Mouse (Mus musculus): Measurements from ENCODE around the gene Sik2. TPM values are rescaled to one million over a fixed set of nuclear protein-coding genes. Genes with fewer than 3 reads are reported as not detected.

Gene Sik2
- polyA plus RNA-seq, 1 experiment from 2014 or later = 18.3 TPM

DNA sequence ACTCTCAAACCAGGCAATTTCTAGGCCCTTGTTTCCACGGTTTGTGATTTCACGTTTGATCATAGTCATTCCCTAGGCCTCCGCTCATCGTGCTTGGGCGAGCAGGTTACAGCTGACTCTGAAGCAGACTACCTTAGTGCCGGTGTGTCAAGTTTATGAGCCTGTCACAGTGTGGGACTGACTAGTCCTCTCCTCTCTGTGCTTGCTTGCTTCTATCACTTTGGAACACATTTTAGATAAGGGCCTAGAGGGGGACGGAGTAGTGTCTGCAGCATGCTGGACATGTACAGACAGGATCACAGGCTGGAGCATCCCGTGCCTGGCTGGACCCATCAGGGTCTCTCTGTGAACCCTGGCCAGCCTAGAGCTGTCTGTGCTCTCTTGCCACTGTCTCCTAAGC lies 154.5 kb downstream of the Sik2 start:
- no peaks in the 10 kb centered on the region for H3K9me3 ChIP-seq
- H3K4me3 ChIP-seq = no peak overlapping the region
- WGBS = 79% methylated on average over 8 of the region's 8 CpGs
- DNase-seq (ENCODE audit: low spot score) = no peak
- H3K27ac ChIP-seq (replicated peaks) = peak overlapping the region; percentile 40
- peaks cover 8% of the 10 kb centered on the region for H3K36me3 ChIP-seq (replicated peaks)
- H3K4me1 ChIP-seq = peaks cover 42% of the 10 kb centered on the region
- no peaks in the 10 kb centered on the region for H3K27me3 ChIP-seq (replicated peaks; ENCODE audit: low read depth, poor library complexity, severe bottlenecking)

DNA sequence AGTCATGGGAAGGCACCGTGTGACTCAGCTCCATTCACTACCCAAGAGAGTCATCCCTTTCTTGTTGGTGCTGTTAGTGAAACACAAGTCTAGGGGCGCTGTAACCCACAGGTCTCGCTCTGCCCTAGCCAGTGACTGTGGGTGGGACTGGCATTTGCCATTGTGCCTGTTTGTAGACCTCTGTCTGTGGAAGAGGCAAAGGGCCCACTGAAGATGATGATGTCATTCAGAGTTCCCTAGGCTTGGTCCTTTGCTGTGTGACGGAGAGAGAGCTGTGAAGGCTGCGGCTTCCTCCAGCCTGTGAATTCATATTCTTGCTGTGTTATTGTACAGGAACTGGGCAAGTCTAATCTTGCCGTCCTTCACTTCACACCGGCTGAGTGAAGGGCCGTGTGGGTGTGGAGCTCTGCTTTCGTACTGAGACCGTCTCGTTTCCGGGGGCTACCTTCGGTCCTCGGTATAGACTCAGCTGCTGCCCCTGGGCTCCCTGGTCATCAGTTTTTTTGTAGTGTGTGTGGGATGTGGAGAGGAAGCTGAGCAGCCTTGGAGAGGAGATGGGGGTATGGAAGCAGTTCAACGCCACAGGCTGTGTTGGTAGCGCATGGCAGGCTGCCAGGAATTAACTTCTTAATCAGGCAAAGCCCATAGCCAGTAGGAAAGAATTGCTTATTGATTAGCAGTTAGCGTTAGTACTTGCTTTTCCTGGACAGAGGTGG lies 156.1 kb downstream of the Sik2 start:
- Histone ChIP-seq H3K9me3 (no peaks in the 10 kb centered on the region), H3K36me3 (replicated peaks) (no peaks in the 10 kb centered on the region), H3K4me3 (no peak overlapping the region), H3K27me3 (replicated peaks; ENCODE audit: low read depth, poor library complexity, severe bottlenecking) (no peaks in the 10 kb centered on the region), H3K27ac (replicated peaks) (0 out of 2 replicates have a peak overlapping the region, but pooled peaks have one; percentile 40), H3K4me1 (peaks cover 37% of the 10 kb centered on the region)
- DNase-seq (ENCODE audit: low spot score) = peak; percentile 10
- 82% methylated on average over 17 of the region's 17 CpGs for WGBS

DNA sequence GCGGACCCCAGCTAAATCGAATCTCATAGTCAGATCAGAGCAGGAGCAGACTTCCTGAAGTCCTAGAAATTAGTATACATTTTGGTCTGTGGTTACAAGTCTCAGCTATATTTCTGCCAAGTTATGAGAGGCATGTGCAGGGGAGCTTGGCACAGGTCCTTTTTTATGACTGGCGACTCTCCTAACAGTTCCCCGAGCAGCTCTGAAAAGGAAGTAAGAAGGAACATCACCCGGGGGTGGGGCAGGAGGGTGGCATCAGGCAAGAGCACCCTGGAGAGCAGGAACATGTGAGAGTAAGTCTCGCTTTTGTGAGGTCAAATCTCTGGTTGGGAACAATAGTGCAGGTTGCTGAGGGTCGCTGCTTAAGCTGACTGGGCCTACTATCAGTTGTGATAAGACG lies 158.2 kb downstream of the Sik2 start:
- no peak for DNase-seq (ENCODE audit: low spot score)
- Histone ChIP-seq H3K27ac (replicated peaks) (no peak overlapping the region), H3K9me3 (no peaks in the 10 kb centered on the region), H3K4me1 (peaks cover 28% of the 10 kb centered on the region), H3K4me3 (no peak overlapping the region), H3K27me3 (replicated peaks; ENCODE audit: low read depth, poor library complexity, severe bottlenecking) (no peaks in the 10 kb centered on the region), H3K36me3 (replicated peaks) (no peaks in the 10 kb centered on the region)
- WGBS = 53% methylated on average over 8 of the region's 8 CpGs

DNA sequence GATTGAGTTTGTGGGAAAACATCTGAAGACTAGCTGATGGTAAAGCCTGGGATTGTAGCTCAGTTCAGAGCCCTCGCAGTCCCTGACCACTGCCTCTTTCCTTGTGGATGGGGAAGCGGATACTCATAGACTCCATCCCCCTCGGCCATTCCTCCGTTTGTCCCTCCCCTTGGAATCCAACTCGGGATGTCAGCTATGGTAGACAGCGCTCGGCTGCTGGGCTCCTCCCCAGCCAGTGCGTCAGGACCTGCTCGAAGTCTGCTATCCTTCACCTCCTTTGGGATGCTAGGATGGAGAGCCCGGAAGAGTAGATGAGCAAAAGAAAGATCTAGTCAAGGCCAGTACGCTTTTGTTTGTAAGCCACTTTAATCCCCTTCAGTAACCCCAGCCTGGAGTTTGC lies 158.6 kb downstream of the Sik2 start:
- Histone ChIP-seq H3K27me3 (replicated peaks; ENCODE audit: low read depth, poor library complexity, severe bottlenecking) (no peaks in the 10 kb centered on the region), H3K4me3 (0 out of 2 replicates have a peak overlapping the region, but pooled peaks have one; percentile 8), H3K9me3 (no peaks in the 10 kb centered on the region), H3K27ac (replicated peaks) (no peak overlapping the region), H3K4me1 (peaks cover 28% of the 10 kb centered on the region), H3K36me3 (replicated peaks) (no peaks in the 10 kb centered on the region; the same call in 1 of the 2 replicates)
- WGBS = 16% methylated on average over 11 of the region's 11 CpGs
- DNase-seq (ENCODE audit: low spot score) = peak; percentile 15

DNA sequence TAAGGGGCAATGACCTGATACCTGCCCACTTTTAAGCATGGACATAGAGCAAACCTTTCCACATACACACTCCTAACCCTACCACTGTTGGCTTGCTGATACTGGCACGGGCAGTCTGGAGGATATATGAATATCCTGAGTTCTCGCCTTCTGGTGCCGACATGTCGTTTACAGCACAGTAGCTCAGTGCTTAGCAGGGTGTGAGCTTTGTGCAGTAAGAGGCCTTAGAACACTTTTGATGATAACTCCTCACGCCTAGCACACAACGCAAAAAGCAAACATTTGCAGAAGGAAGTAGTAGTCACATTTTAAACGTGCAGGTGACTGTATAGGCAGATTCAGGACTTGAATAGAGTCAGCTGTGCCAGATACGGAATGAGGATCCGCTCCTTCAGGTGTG lies 159.1 kb downstream of the Sik2 start:
- Histone ChIP-seq H3K4me3 (no peak overlapping the region), H3K36me3 (replicated peaks) (no peaks in the 10 kb centered on the region; the same call in 1 of the 2 replicates), H3K9me3 (no peaks in the 10 kb centered on the region), H3K27me3 (replicated peaks; ENCODE audit: low read depth, poor library complexity, severe bottlenecking) (no peaks in the 10 kb centered on the region), H3K27ac (replicated peaks) (no peak overlapping the region), H3K4me1 (peaks cover 28% of the 10 kb centered on the region)
- 79% methylated on average over 9 of the region's 9 CpGs for WGBS
- no peak for DNase-seq (ENCODE audit: low spot score)

DNA sequence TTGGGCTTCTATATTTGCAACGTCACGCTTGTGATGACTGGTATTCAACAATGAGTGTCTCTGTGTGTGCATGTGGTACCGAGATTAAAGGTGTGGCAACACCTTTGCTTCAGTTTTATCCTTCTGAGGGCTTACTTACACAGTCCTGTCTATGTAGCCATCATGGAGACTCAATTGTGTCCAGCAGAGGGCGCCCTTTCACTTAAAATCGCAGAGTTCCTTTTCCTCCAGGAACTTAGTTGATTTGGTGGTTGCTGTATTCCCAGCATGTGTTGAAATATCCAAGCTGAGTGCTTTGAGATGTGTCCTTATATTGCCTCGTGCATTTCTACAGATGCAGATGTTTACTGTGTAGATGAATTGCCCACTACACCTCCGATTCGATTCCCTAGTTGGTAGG lies 159.6 kb downstream of the Sik2 start:
- peak; percentile 89 for DNase-seq (ENCODE audit: low spot score)
- H3K36me3 ChIP-seq (replicated peaks) = peaks cover 5% of the 10 kb centered on the region
- no peaks in the 10 kb centered on the region for H3K9me3 ChIP-seq
- H3K27ac ChIP-seq (replicated peaks) = no peak overlapping the region
- peaks cover 23% of the 10 kb centered on the region for H3K4me1 ChIP-seq
- no peaks in the 10 kb centered on the region for H3K27me3 ChIP-seq (replicated peaks; ENCODE audit: low read depth, poor library complexity, severe bottlenecking)
- no peak overlapping the region for H3K4me3 ChIP-seq
- WGBS = 25% methylated on average over 8 of the region's 8 CpGs

DNA sequence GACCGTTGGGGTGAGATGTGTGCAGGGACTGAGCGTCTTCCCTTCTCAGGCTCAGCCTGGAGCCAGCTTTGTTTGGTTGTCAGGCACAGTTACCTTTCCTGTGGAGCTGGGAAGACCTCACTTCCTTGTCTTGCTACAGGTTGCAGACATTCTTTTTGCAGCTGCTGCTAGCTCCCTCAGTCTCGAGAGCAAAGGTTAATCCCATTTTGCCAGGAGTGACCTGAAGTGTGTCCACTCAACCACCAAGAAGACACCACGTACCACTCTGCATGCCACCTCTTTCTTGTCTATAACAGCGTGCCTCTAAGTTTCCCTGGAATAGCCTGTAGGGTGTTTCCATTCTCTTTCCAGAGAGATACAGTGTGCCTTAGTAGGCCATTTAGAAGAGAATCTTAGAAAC lies 160.1 kb downstream of the Sik2 start:
- WGBS = 56% methylated on average over 5 of the region's 5 CpGs
- Histone ChIP-seq H3K36me3 (replicated peaks) (peaks cover 9% of the 10 kb centered on the region), H3K4me1 (peaks cover 19% of the 10 kb centered on the region), H3K27ac (replicated peaks) (no peak overlapping the region), H3K27me3 (replicated peaks; ENCODE audit: low read depth, poor library complexity, severe bottlenecking) (no peaks in the 10 kb centered on the region), H3K4me3 (no peak overlapping the region), H3K9me3 (no peaks in the 10 kb centered on the region)
- no peak for DNase-seq (ENCODE audit: low spot score)

DNA sequence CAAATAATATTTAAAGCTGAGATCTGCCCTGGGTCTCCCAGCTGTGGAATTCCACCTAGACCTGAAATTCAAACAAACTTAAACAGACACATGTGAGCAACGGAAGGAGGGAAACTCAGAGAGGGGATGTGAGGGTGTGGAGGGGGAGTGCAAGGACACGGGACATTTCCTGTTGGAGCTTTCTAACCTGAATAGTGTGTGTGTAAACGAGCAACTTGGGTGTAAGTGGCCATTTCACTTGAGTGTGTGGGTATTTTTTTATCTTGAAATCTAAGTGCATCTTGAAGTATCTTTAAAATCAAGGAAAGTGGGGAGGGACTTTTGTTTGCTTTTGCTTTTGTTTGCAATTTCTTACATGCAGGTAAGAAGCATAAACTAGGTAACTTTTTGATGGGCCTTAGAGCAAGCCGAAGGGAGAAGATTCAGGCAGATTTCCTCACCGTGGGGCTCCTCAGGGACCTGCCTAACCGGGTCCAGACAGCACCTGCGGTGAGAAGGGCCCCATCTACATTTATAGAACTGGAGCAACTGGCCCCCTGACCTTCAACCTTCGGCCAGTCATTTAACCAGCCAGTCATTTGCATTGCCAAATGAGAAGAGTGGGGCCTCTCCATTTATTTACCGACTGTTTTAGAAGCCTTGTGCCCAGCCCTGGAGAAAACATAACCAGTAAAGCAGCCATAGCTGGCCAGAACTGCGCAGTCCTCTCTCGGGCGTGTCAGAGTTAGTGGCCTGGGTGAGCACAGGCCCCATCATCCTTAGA lies 161.1 kb downstream of the Sik2 start:
- Histone ChIP-seq H3K9me3 (no peaks in the 10 kb centered on the region), H3K4me3 (no peak overlapping the region), H3K4me1 (peaks cover 15% of the 10 kb centered on the region), H3K27ac (replicated peaks) (no peak overlapping the region), H3K27me3 (replicated peaks; ENCODE audit: low read depth, poor library complexity, severe bottlenecking) (no peaks in the 10 kb centered on the region), H3K36me3 (replicated peaks) (peaks cover 18% of the 10 kb centered on the region)
- no peak for DNase-seq (ENCODE audit: low spot score)
- 69% methylated on average over 12 of the region's 12 CpGs for WGBS

DNA sequence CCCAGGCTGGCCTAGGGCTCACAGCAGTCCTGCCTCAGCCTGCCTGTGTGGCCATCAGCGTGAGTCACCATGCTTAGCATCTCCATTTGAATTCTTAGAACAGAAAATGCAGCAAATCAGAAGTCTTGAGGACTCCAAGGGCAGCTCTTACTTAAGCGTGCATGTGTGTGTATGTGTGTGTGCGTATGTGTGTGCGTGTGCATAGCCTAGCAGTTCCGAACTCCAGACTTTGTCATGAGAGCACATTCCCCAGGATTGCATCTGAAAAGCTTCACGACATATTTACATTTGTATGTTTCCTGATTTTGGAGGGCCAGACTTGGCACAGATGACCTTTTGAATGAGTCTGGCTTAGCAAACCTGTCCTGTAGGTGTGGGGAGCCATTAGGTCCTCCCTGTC lies 161.7 kb downstream of the Sik2 start:
- 91% methylated on average over 6 of the region's 6 CpGs for WGBS
- no peak overlapping the region for H3K4me3 ChIP-seq
- peaks cover 21% of the 10 kb centered on the region for H3K36me3 ChIP-seq (replicated peaks)
- no peak for DNase-seq (ENCODE audit: low spot score)
- H3K27ac ChIP-seq (replicated peaks) = no peak overlapping the region
- no peaks in the 10 kb centered on the region for H3K9me3 ChIP-seq
- H3K27me3 ChIP-seq (replicated peaks; ENCODE audit: low read depth, poor library complexity, severe bottlenecking) = no peaks in the 10 kb centered on the region
- peaks cover 10% of the 10 kb centered on the region for H3K4me1 ChIP-seq

DNA sequence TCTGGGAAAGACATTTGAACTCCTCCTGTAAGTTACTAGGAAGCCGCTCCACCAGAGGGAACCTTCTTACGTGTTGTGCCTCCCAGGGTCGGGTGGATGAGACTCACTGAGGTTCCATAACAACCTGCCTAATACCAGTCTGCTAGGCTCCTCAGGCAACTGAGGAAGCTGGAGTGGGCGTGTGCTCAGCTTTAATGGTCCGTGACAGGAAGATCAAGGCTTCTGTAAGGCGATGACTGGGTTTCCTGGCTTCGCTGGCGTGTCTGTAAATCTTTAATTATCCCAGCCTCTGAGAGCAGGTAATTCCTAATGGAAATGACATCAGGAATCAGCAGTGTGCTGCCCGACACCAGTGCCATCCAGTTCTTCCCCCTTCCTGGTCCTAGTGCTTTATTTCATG lies 163.3 kb downstream of the Sik2 start:
- Histone ChIP-seq H3K27ac (replicated peaks) (no peak overlapping the region), H3K9me3 (no peaks in the 10 kb centered on the region), H3K4me1 (peaks cover 8% of the 10 kb centered on the region), H3K4me3 (no peak overlapping the region), H3K27me3 (replicated peaks; ENCODE audit: low read depth, poor library complexity, severe bottlenecking) (no peaks in the 10 kb centered on the region), H3K36me3 (replicated peaks) (peaks cover 21% of the 10 kb centered on the region)
- no peak for DNase-seq (ENCODE audit: low spot score)
- whole genome bisulfite sequencing = 66% methylated on average over 9 of the region's 9 CpGs

DNA sequence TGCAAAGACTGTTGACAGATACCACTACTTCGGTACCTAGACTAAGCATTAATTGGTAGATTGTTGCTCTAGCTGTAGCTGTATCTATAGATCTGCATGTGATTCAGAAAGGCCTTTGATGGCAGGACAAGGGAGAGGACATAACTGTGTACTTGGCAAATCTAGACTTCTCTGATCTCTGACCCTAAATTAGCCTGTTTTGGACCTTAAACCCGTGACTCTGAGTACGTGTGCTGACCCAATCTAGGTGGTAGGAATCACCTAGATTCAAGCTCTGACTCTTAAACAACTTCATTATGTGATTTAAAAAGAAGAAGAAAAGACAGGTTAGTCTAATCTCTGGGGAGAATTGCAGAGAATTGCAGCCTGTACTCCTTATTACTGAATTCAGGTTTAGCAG lies 163.8 kb downstream of the Sik2 start, which contains the start of gene Ppp2r1b:
Gene Ppp2r1b (plus strand): TSS at position 221 of the 400 bp plus-strand sequence.
- H3K4me1 ChIP-seq = peaks cover 4% of the 10 kb centered on the region
- no peak within 1 kb of the TSS for H3K4me3 ChIP-seq
- no peaks in the 10 kb centered on the region for H3K27me3 ChIP-seq (replicated peaks; ENCODE audit: low read depth, poor library complexity, severe bottlenecking)
- no peaks in the 10 kb centered on the region for H3K9me3 ChIP-seq
- no peak for DNase-seq (ENCODE audit: low spot score)
- peaks cover 21% of the 10 kb centered on the region for H3K36me3 ChIP-seq (replicated peaks)
- no peak within 1 kb of the TSS for H3K27ac ChIP-seq (replicated peaks)
- WGBS = 90% methylated on average over 3 of the region's 3 CpGs
